Mouse (Mus musculus) urinary bladder, postnatal 10 days (tissue): ENCODE measurements at regions not wholly inside any gene's neighbourhood (a gene's known extent, or its start where the extent isn't known, plus 50 kb on each side); places are given as distances from the start of the nearest gene placed in this dataset.
A peak's percentile ranks its signal among the peaks of the same experiment; 100 is the strongest.

Source experiments
- DNase-seq: peaks from one replicate; pipeline ENCODE4 v3.0.0; 2022; ENCODE audit warnings: low spot score

DNA sequence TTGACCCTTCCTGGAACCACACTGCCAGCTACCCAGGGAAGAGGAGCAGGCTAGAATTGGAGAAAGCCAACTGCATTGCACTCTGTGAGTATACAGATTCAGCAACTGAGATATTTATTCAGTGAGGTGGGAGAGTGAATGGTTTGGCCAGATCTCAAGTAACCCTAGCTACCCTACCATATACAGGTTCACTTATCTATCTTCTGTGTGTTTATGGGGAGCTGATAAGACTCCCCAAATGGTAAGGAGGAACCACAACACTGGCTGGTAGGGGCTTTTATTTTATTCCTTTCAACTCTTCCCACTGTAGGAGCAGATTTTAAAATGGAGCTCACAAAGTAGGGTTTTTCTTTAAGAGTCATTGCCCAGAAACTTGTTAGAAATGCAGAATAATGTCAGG is 62.9 kb downstream of the Arrdc3 start:
- no peak for DNase-seq

DNA sequence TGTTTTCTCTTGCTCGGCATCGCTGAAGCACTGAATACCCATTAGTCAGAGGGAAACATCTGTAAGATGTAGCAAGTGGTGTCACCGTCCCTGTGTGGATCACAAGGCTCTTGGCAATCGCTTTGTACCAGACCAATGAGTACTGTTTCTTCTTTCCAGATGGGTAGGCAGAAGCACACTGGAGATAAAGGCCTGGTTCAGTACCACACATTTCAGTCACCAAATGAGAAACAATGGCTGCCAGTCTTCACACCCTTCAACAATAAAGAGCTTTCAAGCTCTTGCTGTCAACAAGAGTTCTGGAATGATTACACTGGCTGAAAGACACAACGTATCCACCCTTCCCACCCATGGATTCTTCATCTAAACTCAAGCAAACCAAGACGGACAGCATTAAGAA is 64.5 kb downstream of the Arrdc3 start:
- no peak for DNase-seq

DNA sequence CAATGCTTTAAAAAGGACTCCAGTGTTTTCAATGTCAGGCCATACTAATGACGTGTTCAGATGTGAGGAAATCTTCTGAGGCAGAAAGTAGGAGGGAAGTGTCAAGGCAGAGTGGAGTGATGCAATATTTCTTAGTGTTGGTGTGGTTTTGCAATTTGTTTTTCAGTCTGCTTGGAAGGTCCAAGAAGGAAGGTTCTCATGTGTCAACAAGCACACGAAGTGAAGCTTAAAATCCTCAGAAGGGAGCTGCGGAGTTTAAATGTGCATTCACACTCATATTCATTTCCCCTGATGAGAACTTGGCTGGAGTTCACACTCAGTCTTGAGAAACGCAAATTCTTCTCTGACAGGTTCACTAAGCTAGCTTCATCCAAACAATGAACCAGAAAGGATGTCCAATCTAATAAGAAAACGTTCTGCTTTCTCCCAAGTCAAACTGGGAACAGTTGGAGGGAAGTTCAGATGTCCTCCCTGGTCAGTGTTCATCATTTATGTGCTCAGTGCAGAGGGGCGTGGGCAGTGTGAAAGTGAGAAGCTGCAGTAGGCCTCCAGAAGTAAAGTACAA is 66.0 kb downstream of the Arrdc3 start:
- no peak for DNase-seq

GRCm38 (mm10) chr13:80950239-80950638 is 67.1 kb downstream of the Arrdc3 start:
- DNase-seq = no peak

- no peak for DNase-seq
Observed at GRCm38 (mm10) chr13:80950803-80951202, 67.6 kb downstream of the Arrdc3 start.

DNA sequence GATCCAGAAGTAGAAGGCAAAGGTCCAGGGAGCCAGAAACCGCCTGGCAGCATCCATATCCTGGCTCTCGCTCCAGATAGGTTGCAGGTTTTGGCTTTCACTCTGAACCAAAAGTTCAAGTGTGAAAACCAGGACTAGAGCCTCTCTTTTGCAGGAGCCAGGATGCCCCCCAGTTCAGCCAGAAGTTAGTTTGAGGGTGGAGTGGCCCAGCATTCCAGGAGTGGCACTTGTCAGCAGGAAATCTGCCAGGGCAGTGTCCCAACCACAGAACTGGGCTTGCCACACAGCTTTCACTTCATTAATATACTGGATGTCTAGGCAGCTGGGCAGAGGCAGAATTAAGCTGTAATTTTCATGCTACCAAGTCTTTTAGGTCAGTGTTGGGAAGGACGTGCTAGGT is 68.1 kb downstream of the Arrdc3 start:
- DNase-seq = no peak

GRCm38 (mm10) chr13:80952851-80953250 is 69.7 kb downstream of the Arrdc3 start:
- DNase-seq = no peak

DNA sequence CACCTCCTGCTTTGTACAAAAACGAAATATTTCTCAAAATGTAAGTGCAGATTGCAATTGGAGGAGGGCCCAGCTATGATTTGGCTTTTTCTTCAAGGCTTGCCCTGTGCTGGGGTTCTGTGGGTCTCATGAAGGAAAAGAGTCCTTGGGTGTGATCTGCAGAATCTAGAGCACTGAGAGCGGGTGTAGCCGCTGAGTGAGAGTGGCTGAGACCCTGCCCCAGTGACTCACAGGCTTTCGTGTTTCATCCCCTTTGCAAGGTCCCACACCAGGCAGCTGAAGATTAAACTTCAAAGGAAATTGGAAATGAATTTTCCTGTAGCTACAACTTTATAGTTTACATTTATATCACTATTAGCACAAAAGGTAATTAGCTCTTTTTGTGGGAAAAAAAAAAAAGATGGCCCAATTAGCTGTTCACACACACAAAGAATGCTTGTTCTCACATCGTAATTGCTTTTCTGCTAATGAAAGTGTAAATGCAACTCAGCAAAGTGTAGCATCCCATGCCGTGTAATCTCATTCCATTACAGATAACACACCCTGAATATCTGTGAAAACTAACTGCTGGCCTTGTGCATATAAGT is 71.0 kb downstream of the Arrdc3 start:
- no peak for DNase-seq

- no peak for DNase-seq
Observed at GRCm38 (mm10) chr13:80956966-80957365, 73.8 kb downstream of the Arrdc3 start.

GRCm38 (mm10) chr13:80957419-80958139 is 74.4 kb downstream of the Arrdc3 start:
- DNase-seq = no peak

GRCm38 (mm10) chr13:80959763-80960162 is 76.6 kb downstream of the Arrdc3 start:
- DNase-seq = no peak

DNA sequence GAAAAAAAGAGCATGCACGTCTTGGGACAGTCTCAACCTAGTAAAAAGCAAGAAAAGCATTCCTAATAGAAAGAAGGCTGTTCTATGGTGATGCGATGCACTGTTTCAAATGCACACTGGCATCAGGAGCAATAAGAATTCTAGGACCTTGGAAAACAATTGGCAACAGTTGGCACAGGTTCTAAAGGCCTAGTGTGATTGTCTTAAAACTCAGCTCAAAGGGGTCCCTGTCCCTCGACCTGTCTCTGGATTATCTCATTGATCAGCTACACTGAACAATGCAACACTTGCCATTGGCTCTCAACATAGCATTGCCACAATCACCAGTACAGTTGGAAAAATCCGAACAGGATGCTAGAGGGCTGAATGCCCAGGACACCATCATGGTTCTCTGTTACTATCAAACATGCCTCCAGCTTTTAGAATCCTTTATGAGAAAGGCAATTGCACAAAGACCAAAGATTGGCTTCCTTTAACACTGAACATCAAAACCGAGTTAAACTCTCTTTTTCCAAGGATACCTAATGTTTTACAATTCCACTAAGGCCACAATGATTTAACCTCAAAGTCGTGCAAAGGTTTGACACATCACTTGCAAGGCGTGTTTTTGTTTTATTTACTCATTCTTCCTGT is 78.9 kb downstream of the Arrdc3 start:
- DNase-seq = no peak

GRCm38 (mm10) chr13:80962789-80963590 is 79.8 kb downstream of the Arrdc3 start:
- DNase-seq = peak; percentile 43

DNA sequence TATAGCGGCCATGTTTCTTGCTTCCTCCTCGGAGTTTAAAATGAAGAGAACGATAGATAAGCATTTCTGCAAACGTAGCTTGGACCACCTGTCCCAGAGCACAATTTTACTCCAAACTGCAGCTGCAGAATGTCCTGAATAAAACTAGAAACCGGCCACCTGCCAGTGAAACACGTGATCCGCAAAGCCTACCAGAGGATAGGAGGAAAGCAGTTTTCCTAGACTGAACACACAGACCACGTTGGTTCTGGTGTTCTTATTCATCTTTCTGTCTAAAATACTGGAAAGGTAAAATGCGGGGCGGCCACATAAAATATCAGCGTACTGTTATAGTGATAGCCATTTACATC is 80.4 kb downstream of the Arrdc3 start:
- DNase-seq = no peak

GRCm38 (mm10) chr13:80971664-80972063 is 88.5 kb downstream of the Arrdc3 start:
- DNase-seq = no peak

DNA sequence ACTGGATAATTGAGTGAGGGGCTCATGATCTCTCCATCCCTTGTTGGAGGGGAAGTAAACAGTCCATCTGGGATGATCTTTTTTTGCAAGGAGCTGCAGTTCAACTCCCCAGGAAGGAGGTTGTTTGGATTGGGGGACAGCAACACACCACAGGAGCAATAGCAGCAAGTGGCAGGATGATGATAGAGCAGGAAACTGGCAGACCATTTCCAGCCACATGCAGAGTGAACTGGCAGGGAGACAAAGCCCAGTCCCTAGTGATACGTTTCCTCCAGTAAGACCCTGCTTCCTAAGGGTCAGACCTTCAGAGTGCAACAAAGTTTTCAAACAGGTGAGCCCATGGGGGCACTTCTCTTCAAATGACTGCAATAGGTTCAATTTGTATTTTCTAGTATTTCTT is 91.2 kb downstream of the Arrdc3 start:
- DNase-seq = no peak

GRCm38 (mm10) chr13:80977266-80977665 is 94.1 kb downstream of the Arrdc3 start:
- DNase-seq = no peak

DNA sequence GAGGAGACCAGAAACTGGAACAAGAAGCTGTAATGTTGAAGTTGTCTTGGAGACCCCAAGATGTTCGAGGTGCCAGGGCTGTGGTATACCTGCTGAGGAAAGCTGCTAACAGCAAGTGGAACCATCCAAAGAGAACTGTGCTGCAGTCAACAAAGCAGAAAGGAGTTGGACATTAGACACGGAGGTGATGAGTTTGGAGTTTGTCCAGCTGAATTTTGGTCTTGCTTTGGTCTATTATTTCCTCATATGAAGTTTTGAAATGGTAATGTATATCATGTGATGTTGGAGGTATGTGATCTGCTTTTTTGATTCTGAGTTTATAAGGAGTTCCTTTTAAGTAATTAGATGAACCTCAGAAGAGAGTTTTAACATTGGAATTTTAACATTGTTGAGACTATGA is 98.0 kb downstream of the Arrdc3 start:
- no peak for DNase-seq

DNA sequence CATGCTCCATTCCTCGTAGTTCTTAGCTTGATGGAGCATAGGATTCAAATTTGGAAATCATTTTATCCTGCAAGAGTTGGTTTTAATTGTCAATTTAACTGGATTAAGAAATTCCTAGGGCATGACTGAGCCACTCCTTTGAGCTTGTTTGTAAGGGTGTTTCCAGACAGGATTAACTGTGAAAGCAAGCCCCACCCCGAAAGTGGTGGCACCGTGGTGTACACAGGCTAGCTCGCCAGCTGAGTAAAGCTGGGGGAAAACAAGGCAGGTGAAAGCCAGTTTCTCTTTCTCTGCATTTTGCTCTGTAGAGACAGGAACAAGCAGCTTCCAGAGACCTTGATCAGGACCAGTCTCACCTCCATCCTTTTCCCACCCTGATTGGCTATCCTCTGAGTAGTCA is 103.5 kb downstream of the Arrdc3 start:
- DNase-seq = no peak

- DNase-seq = no peak
Observed at GRCm38 (mm10) chr13:80989756-80990155, 106.6 kb downstream of the Arrdc3 start.

DNA sequence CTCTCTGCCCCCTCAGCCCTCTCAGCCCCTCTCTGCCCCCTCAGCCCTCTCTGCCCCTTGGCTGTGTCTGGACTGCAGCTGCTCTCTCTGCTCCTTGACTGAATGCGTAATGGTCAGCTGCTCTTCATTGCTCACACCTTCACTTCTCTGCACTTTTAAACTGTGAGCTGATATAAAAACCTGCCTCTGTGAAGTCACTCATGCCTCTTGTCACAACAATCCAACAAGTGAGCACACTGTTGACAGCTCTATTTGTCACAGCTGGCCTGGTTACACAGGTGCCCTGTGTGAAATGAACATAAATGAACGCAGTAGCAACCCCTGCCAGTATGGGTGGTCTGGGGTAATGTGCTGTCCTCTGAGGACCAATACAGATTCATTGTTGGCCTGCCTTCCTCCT is 109.2 kb downstream of the Arrdc3 start:
- DNase-seq = no peak
